Mouse (Mus musculus): ENCODE results near the gene Polr1c. TPM values are rescaled to one million over a fixed set of nuclear protein-coding genes. Genes with fewer than 3 reads are reported as not detected.
A peak's percentile ranks its signal among the peaks of the same experiment; 100 is the strongest.

Gene Polr1c
- polyA plus RNA-seq, 1 experiment from 2014 or later, result 89.5 TPM

DNA sequence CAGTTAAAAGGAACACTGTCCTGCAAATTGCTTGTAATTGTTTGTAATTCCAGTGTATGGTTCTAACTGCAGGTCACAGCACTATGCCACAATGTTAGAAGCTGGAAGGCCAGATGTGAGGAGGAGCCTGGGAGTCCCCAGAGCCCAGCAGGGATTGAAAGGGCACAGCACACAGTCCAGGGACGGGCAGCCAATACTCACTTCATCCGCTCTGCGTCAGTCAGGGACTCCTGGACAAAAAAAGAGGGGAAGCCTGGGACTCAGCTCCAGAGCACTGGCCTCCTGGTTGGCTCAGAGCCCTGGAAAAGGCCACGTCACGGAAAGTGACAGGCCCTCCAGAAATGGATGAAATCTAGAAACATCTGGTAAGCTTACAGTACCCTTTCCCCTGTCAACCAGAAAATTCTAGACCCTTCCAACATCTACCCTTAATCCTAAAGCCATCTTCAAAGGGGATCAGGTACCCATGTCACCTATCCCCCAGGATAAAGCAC is 14.4 kb upstream of the Polr1c start:
- no peak for ATAC-seq (replicated peaks)
- Histone ChIP-seq H3K9me3 (no peaks in the 10 kb centered on the region), H3K9ac (replicated peaks) (no peak overlapping the region), H3K4me3 (no peak overlapping the region), H3K4me1 (peaks cover 3% of the 10 kb centered on the region), H3K27me3 (no peaks in the 10 kb centered on the region), H3K27ac (replicated peaks) (no peak overlapping the region), H3K4me2 (replicated peaks) (no peak overlapping the region), H3K36me3 (peaks cover 48% of the 10 kb centered on the region)
- WGBS, result 89% methylated on average over 5 of the region's 5 CpGs

DNA sequence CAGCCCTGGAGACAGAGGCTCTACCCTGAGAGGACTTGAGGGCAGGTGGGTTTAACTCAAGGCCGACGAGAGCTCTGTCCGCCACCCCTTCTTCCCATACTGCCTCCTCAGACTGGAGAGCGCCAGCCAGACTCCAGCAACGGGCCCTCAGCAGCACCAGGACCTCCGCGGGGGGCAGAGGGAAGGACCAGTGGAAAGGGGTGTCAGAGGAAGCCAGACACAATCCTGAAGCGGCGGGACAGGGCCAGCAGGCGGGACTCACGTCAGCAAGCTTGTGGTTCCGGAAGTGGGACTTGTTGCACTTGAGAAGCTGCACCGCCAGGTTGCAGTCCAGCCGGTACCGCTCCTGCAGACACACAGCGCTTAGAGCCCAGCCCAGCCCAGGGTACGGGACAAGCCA is 11.8 kb upstream of the Polr1c start:
- Histone ChIP-seq H3K9ac (replicated peaks) (no peak overlapping the region), H3K4me3 (no peak overlapping the region), H3K36me3 (peaks cover 48% of the 10 kb centered on the region), H3K27ac (replicated peaks) (no peak overlapping the region), H3K4me1 (peaks cover 9% of the 10 kb centered on the region), H3K9me3 (no peaks in the 10 kb centered on the region), H3K4me2 (replicated peaks) (no peak overlapping the region), H3K27me3 (0 out of 2 replicates have a peak, but pooled peaks cover 4% of the 10 kb centered on the region)
- 90% methylated on average over 17 of the region's 17 CpGs for WGBS
- no peak for ATAC-seq (replicated peaks)

DNA sequence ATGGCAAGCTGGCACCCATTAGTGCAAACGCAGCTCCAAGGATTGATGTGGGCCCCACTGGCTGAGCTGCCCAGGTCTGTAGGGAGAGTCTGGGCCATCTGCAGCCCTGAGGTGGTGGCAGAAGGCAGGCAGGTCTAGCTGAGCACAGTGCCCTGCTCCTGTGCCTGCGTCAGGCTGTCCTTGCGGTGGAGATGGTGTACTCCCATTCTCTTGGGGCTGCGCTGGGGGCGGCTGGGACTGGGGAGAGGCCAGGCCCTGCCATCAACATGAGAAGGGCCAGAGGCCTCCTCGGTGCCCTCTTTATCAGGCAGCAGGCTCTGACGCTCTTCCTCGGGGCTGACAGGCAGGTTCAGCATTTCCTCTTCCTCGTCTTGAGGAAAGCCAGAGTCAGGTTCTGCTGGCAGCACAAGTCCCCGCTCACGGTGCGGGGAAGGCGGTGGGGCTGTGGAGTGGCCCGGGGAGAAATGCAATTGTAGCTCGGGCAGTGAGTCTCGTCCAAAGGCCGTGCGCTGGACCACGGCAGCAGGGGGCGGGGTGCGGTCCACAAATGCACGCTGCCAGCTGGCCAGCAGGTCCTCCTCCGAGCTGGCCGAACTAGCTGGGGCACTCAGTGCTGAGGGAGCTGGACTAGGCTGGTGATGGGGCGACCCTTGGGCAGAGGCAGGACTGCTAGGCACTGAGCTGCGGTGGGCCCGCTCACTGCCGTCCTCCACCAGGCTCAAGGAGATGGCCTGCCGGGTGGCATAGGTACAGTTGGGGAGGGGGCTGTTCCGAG is 10.6 kb upstream of the Polr1c start:
- H3K27ac ChIP-seq (replicated peaks), result no peak overlapping the region
- peaks cover 15% of the 10 kb centered on the region for H3K4me1 ChIP-seq
- whole genome bisulfite sequencing, result 87% methylated on average over 30 of the region's 30 CpGs
- no peak overlapping the region for H3K4me2 ChIP-seq (replicated peaks)
- H3K4me3 ChIP-seq, result no peak overlapping the region
- 0 out of 2 replicates have a peak, but pooled peaks cover 4% of the 10 kb centered on the region for H3K27me3 ChIP-seq
- peaks cover 37% of the 10 kb centered on the region for H3K36me3 ChIP-seq
- H3K9ac ChIP-seq (replicated peaks), result no peak overlapping the region
- ATAC-seq (replicated peaks), result no peak
- no peaks in the 10 kb centered on the region for H3K9me3 ChIP-seq

DNA sequence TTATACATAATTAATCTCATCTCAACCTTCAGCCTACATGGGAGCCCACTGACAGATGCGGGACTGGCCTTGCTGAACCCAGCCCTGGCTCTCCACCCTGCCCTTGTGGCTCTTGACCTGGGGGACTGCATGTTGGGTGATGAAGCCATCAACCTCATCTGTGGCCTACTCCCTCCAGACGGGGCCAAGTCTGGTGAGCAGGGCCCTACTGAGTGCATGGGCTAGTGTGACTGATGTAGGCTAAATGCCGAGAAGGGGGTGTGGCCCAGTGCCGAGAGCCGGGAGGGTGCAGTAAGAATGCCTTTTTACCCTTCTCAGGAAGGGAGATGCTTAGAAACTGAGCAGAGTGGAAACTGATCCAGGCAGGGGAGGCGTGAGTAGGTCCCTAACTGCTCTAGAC is 7.3 kb upstream of the Polr1c start:
- Histone ChIP-seq H3K27ac (replicated peaks) (no peak overlapping the region), H3K9me3 (no peaks in the 10 kb centered on the region), H3K27me3 (0 out of 2 replicates have a peak, but pooled peaks cover 4% of the 10 kb centered on the region), H3K4me1 (peaks cover 19% of the 10 kb centered on the region), H3K36me3 (peaks cover 41% of the 10 kb centered on the region), H3K4me2 (replicated peaks) (peak overlapping the region; percentile 98), H3K9ac (replicated peaks) (peak overlapping the region; percentile 81; the same call in 1 of the 2 replicates), H3K4me3 (peak overlapping the region; percentile 93)
- no peak for ATAC-seq (replicated peaks)
- WGBS, result 43% methylated on average over 6 of the region's 6 CpGs

DNA sequence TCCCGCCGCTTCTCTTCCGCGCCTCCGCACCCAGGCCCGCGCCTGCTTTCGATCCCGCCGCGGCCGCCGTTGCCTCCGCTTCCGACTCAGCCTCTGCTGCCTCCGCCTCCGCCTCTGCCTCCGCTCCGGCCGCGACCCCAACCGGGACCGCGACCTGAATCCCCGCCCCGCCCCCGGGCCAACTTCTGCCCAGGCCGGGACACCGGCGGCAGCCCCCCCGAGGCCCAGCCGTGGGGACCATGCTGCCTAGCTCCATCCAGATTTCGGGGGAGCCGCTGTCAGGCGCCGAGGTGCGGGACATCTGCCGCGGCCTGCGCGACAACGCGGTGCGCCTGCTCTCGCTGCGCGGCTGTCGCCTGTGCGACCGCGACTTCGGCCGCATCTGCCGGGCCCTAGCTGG is 6.3 kb upstream of the Polr1c start:
- H3K9ac ChIP-seq (replicated peaks), result peak overlapping the region; percentile 81
- ATAC-seq (replicated peaks), result peak; percentile 60
- peaks cover 26% of the 10 kb centered on the region for H3K4me1 ChIP-seq
- H3K36me3 ChIP-seq, result peaks cover 42% of the 10 kb centered on the region
- peak overlapping the region; percentile 98 for H3K4me2 ChIP-seq (replicated peaks)
- peak overlapping the region; percentile 93 for H3K4me3 ChIP-seq
- H3K27me3 ChIP-seq, result 0 out of 2 replicates have a peak, but pooled peaks cover 4% of the 10 kb centered on the region
- under 1% methylated on average over 54 of the region's 54 CpGs for WGBS
- H3K27ac ChIP-seq (replicated peaks), result peak overlapping the region; percentile 80
- no peaks in the 10 kb centered on the region for H3K9me3 ChIP-seq

DNA sequence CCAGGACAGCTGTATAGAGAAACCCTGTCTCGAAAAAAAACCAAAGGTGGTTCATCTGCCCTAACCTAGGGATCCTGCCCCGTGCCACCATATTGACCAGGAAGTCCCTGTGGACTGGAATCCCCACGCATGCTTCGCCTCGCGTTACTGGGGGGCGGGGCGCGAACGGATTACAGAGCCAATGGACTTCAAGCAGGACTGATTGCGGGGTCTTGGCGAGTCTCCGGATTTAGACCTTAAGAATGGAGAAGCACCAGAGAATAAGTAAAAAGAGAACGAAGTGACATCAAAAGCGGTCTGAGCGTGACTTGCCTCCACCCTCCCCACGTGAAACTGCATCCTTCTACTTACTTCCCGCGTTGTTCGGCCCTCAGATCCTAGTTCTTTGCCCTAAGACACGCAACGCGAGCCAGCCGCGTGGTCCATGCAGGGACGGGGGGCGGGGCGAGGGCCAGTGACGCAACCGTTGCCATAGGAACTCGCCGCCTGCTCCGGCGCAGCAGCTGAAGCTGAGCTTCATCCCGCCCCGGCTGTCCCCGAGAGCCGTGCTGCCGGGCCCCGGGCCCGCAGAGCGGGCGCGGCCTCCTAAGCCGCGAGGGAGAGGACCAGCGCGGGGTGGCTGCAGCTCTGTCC is 5.7 kb upstream of the Polr1c start, which contains the start of gene Lrrc73:
Lrrc73 (plus strand) TSS at position 80 of the 633 bp plus-strand sequence.
- Histone ChIP-seq H3K4me2 (replicated peaks) (peak within 1 kb of the TSS; percentile 98), H3K27ac (replicated peaks) (peak within 1 kb of the TSS; percentile 80), H3K9me3 (no peaks in the 10 kb centered on the region), H3K9ac (replicated peaks) (peak within 1 kb of the TSS; percentile 81), H3K4me3 (peak within 1 kb of the TSS; percentile 93), H3K27me3 (0 out of 2 replicates have a peak, but pooled peaks cover 4% of the 10 kb centered on the region), H3K4me1 (peaks cover 31% of the 10 kb centered on the region), H3K36me3 (peaks cover 38% of the 10 kb centered on the region)
- WGBS, result 1% methylated on average over 48 of the region's 48 CpGs
- peak; percentile 89 for ATAC-seq (replicated peaks)

DNA sequence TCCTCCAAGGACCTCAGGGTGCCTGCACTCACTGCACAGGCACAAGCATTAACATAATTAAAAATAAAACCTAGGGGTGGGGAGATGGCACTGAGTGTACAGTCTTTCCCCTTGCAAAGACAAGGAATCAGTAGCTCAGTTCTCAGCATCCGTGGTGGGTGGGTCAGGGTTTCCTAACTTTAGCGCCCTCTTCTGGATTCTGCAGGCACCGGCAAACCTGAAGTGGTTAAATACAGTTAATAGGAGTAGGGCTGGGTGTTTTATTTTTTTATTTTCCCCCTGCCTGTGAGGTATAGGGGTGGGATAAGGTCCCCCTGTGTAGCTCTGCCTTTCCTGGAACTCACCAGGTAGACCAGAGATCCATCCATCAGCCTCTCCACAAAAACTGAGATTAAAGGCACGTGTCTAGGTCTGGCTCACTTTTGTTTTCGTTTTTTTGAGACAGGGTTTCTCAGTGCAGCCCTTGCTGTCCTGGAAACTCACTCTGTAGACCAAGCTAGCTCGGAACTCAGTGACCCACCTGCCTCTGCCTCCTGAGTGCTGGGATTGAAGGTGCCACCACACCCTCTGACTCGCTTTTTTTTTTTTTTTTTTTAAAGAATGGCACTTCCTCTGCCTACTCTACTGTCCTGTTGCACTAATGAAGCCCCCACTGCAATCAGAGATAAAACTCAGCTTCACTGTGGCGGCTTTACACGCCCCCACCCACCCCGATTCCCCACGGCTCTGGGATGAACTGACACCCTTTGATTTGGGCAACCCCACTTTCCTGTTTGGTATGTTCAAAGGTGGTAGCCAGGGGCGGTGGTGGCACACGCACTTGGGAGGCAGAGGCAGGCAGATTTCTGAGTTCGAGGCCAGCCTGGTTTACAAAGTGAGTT is 5.0 kb upstream of the Polr1c start:
- Histone ChIP-seq H3K9me3 (no peaks in the 10 kb centered on the region), H3K9ac (replicated peaks) (no peak overlapping the region; the same call in 1 of the 2 replicates), H3K36me3 (peaks cover 34% of the 10 kb centered on the region), H3K4me1 (peaks cover 34% of the 10 kb centered on the region), H3K27ac (replicated peaks) (no peak overlapping the region), H3K4me3 (peak overlapping the region; percentile 93; the same call in 1 of the 2 replicates), H3K27me3 (0 out of 2 replicates have a peak, but pooled peaks cover 4% of the 10 kb centered on the region), H3K4me2 (replicated peaks) (peak overlapping the region; percentile 98)
- WGBS, result 58% methylated on average over 14 of the region's 14 CpGs
- no peak for ATAC-seq (replicated peaks)

DNA sequence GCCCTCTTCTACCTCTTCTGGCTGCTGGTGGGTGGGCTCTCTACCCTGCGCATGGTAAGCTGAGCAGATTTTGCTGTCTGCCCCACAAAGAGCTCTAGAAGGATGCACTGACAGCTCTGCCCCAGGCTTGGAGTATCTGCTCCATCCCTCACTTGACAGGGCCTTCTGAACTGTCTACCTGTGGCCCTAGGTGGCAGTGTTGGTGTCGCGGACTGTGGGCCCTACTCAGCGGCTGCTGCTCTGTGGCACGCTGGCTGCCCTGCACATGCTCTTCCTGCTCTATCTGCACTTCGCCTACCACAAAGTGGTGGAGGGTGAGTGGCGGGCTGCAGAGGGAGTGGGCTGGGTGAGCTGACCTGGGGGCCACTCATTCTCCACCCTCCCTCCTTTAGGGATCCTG is 3.3 kb upstream of the Polr1c start:
- H3K36me3 ChIP-seq, result peaks cover 31% of the 10 kb centered on the region

DNA sequence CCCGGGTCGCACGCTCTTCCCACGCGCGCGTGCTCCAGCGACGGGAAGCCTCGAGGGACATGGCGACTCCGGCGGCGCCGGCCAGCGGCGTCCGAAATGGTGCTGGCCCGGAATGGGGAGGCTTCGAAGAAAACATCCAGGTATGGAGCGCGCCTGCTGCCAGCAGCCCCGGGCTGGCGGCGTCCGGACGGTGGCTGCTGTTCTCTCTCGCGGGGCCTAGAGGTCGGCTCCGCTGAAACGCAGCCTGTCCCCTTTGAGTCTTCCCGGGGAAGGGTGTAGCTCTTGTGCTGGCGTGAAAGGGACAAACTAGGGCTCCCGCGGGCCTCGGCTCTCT is 302 bp upstream of the Polr1c start:
- ATAC-seq (replicated peaks), result peak; percentile 45

More for the DNA sequence above, 3.3 kb upstream of the Polr1c start:
- no peak overlapping the region for H3K4me2 ChIP-seq (replicated peaks)
- no peaks in the 10 kb centered on the region for H3K9me3 ChIP-seq
- H3K4me1 ChIP-seq, result peaks cover 42% of the 10 kb centered on the region
- H3K27ac ChIP-seq (replicated peaks), result no peak overlapping the region
- no peak overlapping the region for H3K4me3 ChIP-seq
- ATAC-seq (replicated peaks), result no peak
- H3K27me3 ChIP-seq, result 0 out of 2 replicates have a peak, but pooled peaks cover 4% of the 10 kb centered on the region
- H3K9ac ChIP-seq (replicated peaks), result no peak overlapping the region
- 74% methylated on average over 7 of the region's 7 CpGs for WGBS

DNA sequence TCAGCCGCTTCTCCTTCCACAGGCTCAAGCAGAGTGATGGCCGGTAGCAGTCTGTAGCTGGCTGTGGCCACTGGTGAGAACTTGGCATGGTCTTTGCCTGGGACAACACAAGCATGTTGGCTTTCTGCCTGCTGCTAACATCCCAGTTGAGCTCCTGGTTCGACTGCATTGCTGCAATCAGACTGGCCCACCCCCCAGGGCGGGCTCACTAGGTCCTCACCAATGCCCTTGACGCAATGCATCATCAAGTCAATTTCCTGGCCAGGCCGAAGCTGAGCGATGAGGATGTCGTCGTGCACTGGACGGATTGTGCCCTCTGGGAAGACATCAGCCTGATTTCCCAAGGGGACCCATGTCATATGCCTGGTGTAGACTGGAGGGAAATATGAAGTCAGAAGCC is 3.3 kb downstream of the Polr1c start:
- WGBS, result 85% methylated on average over 10 of the region's 10 CpGs
- Histone ChIP-seq H3K27ac (replicated peaks) (no peak overlapping the region), H3K4me2 (replicated peaks) (no peak overlapping the region), H3K9me3 (no peaks in the 10 kb centered on the region), H3K27me3 (no peaks in the 10 kb centered on the region), H3K36me3 (peaks cover 69% of the 10 kb centered on the region), H3K9ac (replicated peaks) (no peak overlapping the region), H3K4me1 (peaks cover 21% of the 10 kb centered on the region), H3K4me3 (no peak overlapping the region)
- ATAC-seq (replicated peaks), result no peak

More for the DNA sequence above, 302 bp upstream of the Polr1c start:
- H3K4me3 ChIP-seq, result peak overlapping the region; percentile 70
- H3K36me3 ChIP-seq, result peaks cover 61% of the 10 kb centered on the region
- peaks cover 25% of the 10 kb centered on the region for H3K4me1 ChIP-seq
- under 1% methylated on average over 37 of the region's 37 CpGs for WGBS
- no peaks in the 10 kb centered on the region for H3K9me3 ChIP-seq
- H3K4me2 ChIP-seq (replicated peaks), result peak overlapping the region; percentile 85
- H3K27me3 ChIP-seq, result no peaks in the 10 kb centered on the region
- peak overlapping the region; percentile 86 for H3K9ac ChIP-seq (replicated peaks)
- H3K27ac ChIP-seq (replicated peaks), result peak overlapping the region; percentile 81

DNA sequence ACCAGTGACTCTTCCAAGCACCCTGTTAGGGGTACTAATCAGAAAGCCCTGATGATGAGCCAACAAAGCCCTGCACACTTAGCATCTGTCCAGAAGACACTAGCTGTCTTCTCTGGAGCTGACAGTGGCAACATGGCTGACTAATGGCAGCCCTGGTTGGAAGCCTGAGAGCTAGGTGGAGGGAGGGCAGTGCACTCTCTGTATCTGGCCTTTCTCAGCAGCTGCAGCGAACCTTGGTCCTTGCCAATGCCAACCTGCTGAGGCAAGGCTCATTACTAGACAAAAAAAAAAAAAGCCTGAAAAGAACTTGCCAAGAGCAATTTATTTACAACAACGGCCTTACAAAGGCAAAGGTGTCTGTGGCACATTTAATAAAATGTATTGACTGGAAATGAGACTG is 4.2 kb downstream of the Polr1c start:
- H3K4me2 ChIP-seq (replicated peaks), result no peak overlapping the region
- H3K4me3 ChIP-seq, result no peak overlapping the region
- H3K27ac ChIP-seq (replicated peaks), result no peak overlapping the region
- H3K9me3 ChIP-seq, result no peaks in the 10 kb centered on the region
- WGBS, result 54% methylated on average over 2 of the region's 2 CpGs
- H3K4me1 ChIP-seq, result peaks cover 12% of the 10 kb centered on the region
- H3K36me3 ChIP-seq, result peaks cover 74% of the 10 kb centered on the region
- no peaks in the 10 kb centered on the region for H3K27me3 ChIP-seq
- ATAC-seq (replicated peaks), result no peak
- H3K9ac ChIP-seq (replicated peaks), result no peak overlapping the region
